ENCODE assay signal across 8 mouse cellular contexts in the genomic region with DNA sequence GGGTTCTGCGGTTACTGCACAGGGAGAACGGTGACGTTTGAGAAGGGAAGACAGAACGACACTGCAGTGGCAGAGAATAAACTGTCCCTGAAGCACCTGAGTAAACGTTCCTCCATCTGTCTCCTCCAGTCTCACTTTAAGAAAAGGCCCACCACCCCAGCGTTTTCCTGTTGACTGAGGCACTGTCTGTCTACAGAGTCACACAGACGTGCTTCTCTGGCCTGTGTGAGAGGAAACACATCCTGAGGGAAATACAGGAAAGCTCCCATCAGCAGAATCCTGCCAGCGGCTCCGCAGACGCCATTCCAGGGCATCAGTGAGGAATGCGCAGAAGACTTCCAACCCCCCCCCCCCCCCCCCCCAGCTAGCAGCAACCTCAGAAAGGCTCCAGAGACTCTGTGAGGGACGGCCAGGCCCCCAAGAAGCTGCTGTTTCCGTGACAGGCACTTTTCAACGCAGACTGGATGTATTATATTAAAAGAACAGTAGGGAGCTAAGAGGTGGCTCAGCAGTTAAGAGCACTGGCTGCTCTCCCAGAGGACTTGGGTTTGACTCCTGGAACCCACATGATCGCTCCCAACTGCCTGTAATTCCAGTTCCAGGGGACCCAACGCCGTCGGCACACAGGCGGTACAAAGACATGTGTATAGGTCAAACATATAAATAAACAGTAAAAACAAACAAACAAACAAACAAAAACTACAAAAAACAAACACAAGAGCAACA. TPM values are rescaled to one million over a fixed set of nuclear protein-coding genes. Genes with fewer than 3 reads are reported as not detected.
DNase-seq lines count a peak whose midpoint lies in the region; ATAC-seq and TF ChIP-seq lines count a peak whose summit lies in the region.

No protein-coding gene starts in this region.

- peak; percentile 66; the same call in 1 of the 2 replicates for ATAC-seq in heart, embryonic 14.5 days (ENCODE audit: insufficient number of reproducible peaks, insufficient read depth, low FRiP score, low read depth)
- ATAC-seq in midbrain, postnatal 0 days (ENCODE audit: low FRiP score): no peak

- TF ChIP-seq CTCF in midbrain, postnatal 0 days (IDR thresholded peaks at IDR 0.05): no peak
- no peak for TF ChIP-seq CTCF in cerebellum, adult 2 months (IDR thresholded peaks at IDR 0.05; ENCODE audit: borderline replicate concordance, insufficient read depth, low read depth, low read length)

- peaks cover 26 to 62% of the 10 kb centered on the region in 2 experiments for H3K4me1 ChIP-seq in heart, embryonic 14.5 days (ENCODE audit: control insufficient read depth in 2 of 2, insufficient read depth in 2 of 2, low read length in 2 of 2)
- H3K4me1 ChIP-seq in midbrain, postnatal 0 days (ENCODE audit: insufficient read depth, low read length): no peaks in the 10 kb centered on the region
- peaks cover 16% of the 10 kb centered on the region for H3K4me1 ChIP-seq in cerebellum, adult 2 months (ENCODE audit: control insufficient read depth, insufficient read depth, low read length)

- no peaks in the 10 kb centered on the region for H3K36me3 ChIP-seq in heart, embryonic 14.5 days (ENCODE audit: control insufficient read depth, insufficient read depth, low read length)
- H3K36me3 ChIP-seq in midbrain, postnatal 0 days (ENCODE audit: insufficient read depth, low read length): no peaks in the 10 kb centered on the region

- 6% methylated on average over 19 of the region's 19 CpGs for WGBS in heart, embryonic 14.5 days
- 29% methylated on average over 19 of the region's 19 CpGs for WGBS in midbrain, postnatal 0 days
- WGBS in cerebellum, adult 2 months: 13% methylated on average over 19 of the region's 19 CpGs

- TF ChIP-seq POLR2A in cerebellum, adult 2 months (IDR thresholded peaks at IDR 0.05; ENCODE audit: borderline replicate concordance, insufficient read depth, low read length): no peak

- peak overlapping the region; percentile 73 to 83 for H3K27ac ChIP-seq in heart, embryonic 14.5 days (replicated peaks in 1 of 2; ENCODE audit: control insufficient read depth in 1 of 2, insufficient read depth in 1 of 2, low read depth in 2 of 2, low read length in 2 of 2)
- peak overlapping the region; percentile 47 for H3K27ac ChIP-seq in midbrain, postnatal 0 days (ENCODE audit: low read depth, low read length)
- H3K27ac ChIP-seq in cerebellum, adult 2 months (ENCODE audit: insufficient read depth, low read length): no peak overlapping the region

- H3K9ac ChIP-seq in heart, embryonic 14.5 days (ENCODE audit: low read length): peak overlapping the region; percentile 34
- H3K9ac ChIP-seq in midbrain, postnatal 0 days (replicated peaks; ENCODE audit: low read length, poor library complexity, severe bottlenecking): no peak overlapping the region

- intact Hi-C loops in heart, postnatal 36 days (cut with DNase I): loop anchor here (2.0 kb wide), 1 partner anchor 33 kb away; no protein-coding TSS in a partner anchor

- no peaks in the 10 kb centered on the region for H3K27me3 ChIP-seq in heart, embryonic 14.5 days (ENCODE audit: control insufficient read depth, insufficient read depth, low read length)
- H3K27me3 ChIP-seq in midbrain, postnatal 0 days (ENCODE audit: insufficient read depth, low read length): no peaks in the 10 kb centered on the region
- H3K27me3 ChIP-seq in cerebellum, adult 2 months (ENCODE audit: control insufficient read depth, insufficient read depth, low read length): no peaks in the 10 kb centered on the region

- peak overlapping the region; percentile 43 for H3K4me2 ChIP-seq in heart, embryonic 14.5 days (ENCODE audit: low read length)
- no peak overlapping the region for H3K4me2 ChIP-seq in midbrain, postnatal 0 days (ENCODE audit: low read depth, low read length, poor library complexity, severe bottlenecking)

- peak; percentile 97 for DNase-seq in heart, adult 11 months
- no peak for DNase-seq in heart, postnatal 36 days
- peak; percentile 76 for DNase-seq in kidney, postnatal 14 days
- DNase-seq in midbrain, postnatal 0 days (ENCODE audit: low spot score): no peak
- DNase-seq in ovary, postnatal 10 days (ENCODE audit: low spot score): no peak
- no peak for DNase-seq in spleen, adult 12 weeks (ENCODE audit: low spot score)
- DNase-seq in cerebellum, adult 2 months: no peak

- no peak overlapping the region; a peak in 1 of 4 replicates for H3K4me3 ChIP-seq in heart, embryonic 14.5 days (ENCODE audit: control insufficient read depth in 1 of 2, insufficient read depth in 1 of 2, low read depth in 1 of 2, low read length in 2 of 2)
- no peak overlapping the region for H3K4me3 ChIP-seq in midbrain, postnatal 0 days (ENCODE audit: low read depth, low read length)
- no peak overlapping the region for H3K4me3 ChIP-seq in cerebellum, adult 2 months (replicated peaks; ENCODE audit: insufficient read depth, low read depth, low read length)

- H3K9me3 ChIP-seq in heart, embryonic 14.5 days (ENCODE audit: control insufficient read depth, low read length): no peaks in the 10 kb centered on the region
- no peaks in the 10 kb centered on the region for H3K9me3 ChIP-seq in midbrain, postnatal 0 days (ENCODE audit: low read length)

RNA-seq across cellular contexts. Expression of gene Coro1c, which starts 19.2 kb away (rescaled TPM):
- 10 to 100 TPM; 34.3 to 37.5 TPM for total RNA-seq in heart, postnatal 36 days (2021)
- 84.9 and 88.2 TPM in 2 replicates for polyA plus RNA-seq in heart, embryonic 14.5 days (2014; fragmentation: Nextera tagmentation; extraction: Ambion mirVana)
- 157 and 311 TPM in 2 replicates for total RNA-seq in midbrain, postnatal 0 days (2014; rRNA removed)
- polyA plus RNA-seq in midbrain, postnatal 0 days (2015; fragmentation: Nextera tagmentation; extraction: Ambion mirVana): 165 and 171 TPM in 2 replicates
- polyA plus RNA-seq in cerebellum, adult 2 months (2012; rRNA removed): 90.2 and 94.1 TPM in 2 replicates

RNA-seq across cellular contexts. Expression of gene Selplg, which starts 56.9 kb away (rescaled TPM):
- 1 to 10 TPM; 3.1 to 4.6 TPM for total RNA-seq in heart, postnatal 36 days (2021)
- 2.3 and 3.1 TPM in 2 replicates for polyA plus RNA-seq in heart, embryonic 14.5 days (2014; fragmentation: Nextera tagmentation; extraction: Ambion mirVana)
- 0.52 and 3.1 TPM in 2 replicates for total RNA-seq in midbrain, postnatal 0 days (2014; rRNA removed)
- 1.9 and 2.3 TPM in 2 replicates for polyA plus RNA-seq in midbrain, postnatal 0 days (2015; fragmentation: Nextera tagmentation; extraction: Ambion mirVana)
- 12.0 and 13.6 TPM in 2 replicates for polyA plus RNA-seq in cerebellum, adult 2 months (2012; rRNA removed)

Comparison
In these comparisons a context has a peak if more than half of its experiments do, and no peak if none do; other contexts are left out.
1. DNase-seq: peak in heart, adult 11 months (single experiment) and kidney, postnatal 14 days (single experiment); none in heart, postnatal 36 days (0 of 2), midbrain, postnatal 0 days (single experiment), ovary, postnatal 10 days (single experiment), spleen, adult 12 weeks (single experiment) and cerebellum, adult 2 months (0 of 2).